Mouse (Mus musculus) cerebral cortex, adult 2 months (tissue): ENCODE measurements around the gene Ranbp10.

Experiments used
- WGBS: fragments of 180-500 bp; shearing (Covaris S2); methylation state at CpG from one replicate; pipeline ENCODE4 v1.1.7; 2018; 5-methylcytosine and 5-hydroxymethylcytosine counted together

Gene Ranbp10

GRCm38 (mm10) chr8:105835318-105835717 is 8.2 kb upstream of the Ranbp10 start:
- 28% methylated on average over 11 of the region's 11 CpGs for WGBS

GRCm38 (mm10) chr8:105833740-105834139 is 6.6 kb upstream of the Ranbp10 start:
- WGBS, result 81% methylated on average over 2 of the region's 2 CpGs

- WGBS, result 1% methylated on average over 4 of the region's 4 CpGs
Measured at GRCm38 (mm10) chr8:105826379-105826778, 771 bp downstream of the Ranbp10 start.

- 73% methylated on average over 4 of the region's 4 CpGs for WGBS
Measured at GRCm38 (mm10) chr8:105825506-105825905, 1.6 kb downstream of the Ranbp10 start.

- 70% methylated on average over 1 of the region's 1 CpGs for WGBS
Measured at GRCm38 (mm10) chr8:105820925-105821324, 6.2 kb downstream of the Ranbp10 start.

- WGBS, result 90% methylated on average over 3 of the region's 3 CpGs
Measured at GRCm38 (mm10) chr8:105819659-105820058, 7.5 kb downstream of the Ranbp10 start.

GRCm38 (mm10) chr8:105813241-105813640 is 13.9 kb downstream of the Ranbp10 start:
- WGBS, result 93% methylated on average over 6 of the region's 6 CpGs

- 85% methylated on average over 5 of the region's 5 CpGs for WGBS
Measured at GRCm38 (mm10) chr8:105812511-105812910, 14.6 kb downstream of the Ranbp10 start.

GRCm38 (mm10) chr8:105811543-105811942 is 15.6 kb downstream of the Ranbp10 start:
- WGBS, result 61% methylated on average over 3 of the region's 3 CpGs

- 80% methylated on average over 10 of the region's 10 CpGs for WGBS
Measured at GRCm38 (mm10) chr8:105811061-105811460, 16.1 kb downstream of the Ranbp10 start.

- WGBS, result 79% methylated on average over 6 of the region's 6 CpGs
Measured at GRCm38 (mm10) chr8:105810245-105810786, 16.8 kb downstream of the Ranbp10 start.

- 75% methylated on average over 2 of the region's 2 CpGs for WGBS
Measured at GRCm38 (mm10) chr8:105808480-105808879, 18.7 kb downstream of the Ranbp10 start.

GRCm38 (mm10) chr8:105807766-105808165 is 19.4 kb downstream of the Ranbp10 start:
- WGBS, result 69% methylated on average over 5 of the region's 5 CpGs

GRCm38 (mm10) chr8:105805964-105806363 is 21.2 kb downstream of the Ranbp10 start:
- WGBS, result 92% methylated on average over 1 of the region's 1 CpGs

- WGBS, result 43% methylated on average over 3 of the region's 3 CpGs
Measured at GRCm38 (mm10) chr8:105805346-105805745, 21.8 kb downstream of the Ranbp10 start.

- WGBS, result 89% methylated on average over 7 of the region's 7 CpGs
Measured at GRCm38 (mm10) chr8:105804797-105805196, 22.4 kb downstream of the Ranbp10 start.

- 79% methylated on average over 6 of the region's 6 CpGs for WGBS
Measured at GRCm38 (mm10) chr8:105801153-105801904, 25.8 kb downstream of the Ranbp10 start.

GRCm38 (mm10) chr8:105799091-105799812 is 27.9 kb downstream of the Ranbp10 start:
- WGBS, result 37% methylated on average over 8 of the region's 8 CpGs

GRCm38 (mm10) chr8:105798408-105798807 is 28.7 kb downstream of the Ranbp10 start:
- 86% methylated on average over 5 of the region's 5 CpGs for WGBS

- WGBS, result 84% methylated on average over 1 of the region's 1 CpGs
Measured at GRCm38 (mm10) chr8:105795785-105796184, 31.4 kb downstream of the Ranbp10 start.

GRCm38 (mm10) chr8:105794009-105794598 is 33.0 kb downstream of the Ranbp10 start:
- 68% methylated on average over 3 of the region's 3 CpGs for WGBS

- 65% methylated on average over 1 of the region's 1 CpGs for WGBS
Measured at GRCm38 (mm10) chr8:105793331-105793730, 33.8 kb downstream of the Ranbp10 start.
